Mouse (Mus musculus) megakaryocyte, adult 5-6 weeks (primary cell): Measurements from ENCODE around the gene Socs3. TPM values are rescaled to one million over a fixed set of nuclear protein-coding genes. Genes with fewer than 3 reads are reported as not detected.
A peak's percentile ranks its signal among the peaks of the same experiment; 100 is the strongest.

Experiments
- ATAC-seq: 2 replicates; pipeline ENCODE4 v1.8.0; 2016; ENCODE audit warnings: mild to moderate bottlenecking, inconsistent platforms; ENCODE audit not compliant: poor library complexity, severe bottlenecking
- total RNA-seq, 2 experiments: library from RNA; stranded (forward) in 1 of 2; stranded (reverse) in 1 of 2; fragments of 153-499, 151-499 nt in 1 of 2; fragments of 221-1000, 200-1000 nt in 1 of 2; gene quantifications; 2 replicates each; pipeline versions ENCODE4 v1.2.3 to v1.2.4; 2015 to 2017

The Socs3 gene
- total RNA-seq, 2 experiments from 2014 or later: 2.0 to 3.2 TPM

DNA sequence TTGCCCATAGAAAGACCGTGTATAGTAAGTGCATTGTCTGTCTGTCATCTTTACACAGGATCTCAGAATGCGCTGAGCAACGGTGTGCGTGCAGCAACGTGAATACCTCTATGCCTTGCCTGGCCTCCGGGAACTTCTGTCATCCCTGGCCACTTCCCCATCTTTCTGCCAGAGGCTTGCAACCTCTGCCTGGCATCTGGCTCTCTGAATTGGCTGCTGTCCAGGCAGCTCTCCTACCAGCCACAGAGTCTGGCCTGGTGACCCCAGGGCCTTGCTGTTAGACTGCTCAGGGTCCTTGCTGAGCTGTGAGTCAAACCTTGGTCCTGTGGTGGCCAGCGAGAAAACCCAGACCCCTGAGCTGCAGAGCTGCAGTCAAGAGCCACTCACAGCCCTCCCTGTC lies 11.7 kb downstream of the Socs3 start:
- ATAC-seq: peak; percentile 30

DNA sequence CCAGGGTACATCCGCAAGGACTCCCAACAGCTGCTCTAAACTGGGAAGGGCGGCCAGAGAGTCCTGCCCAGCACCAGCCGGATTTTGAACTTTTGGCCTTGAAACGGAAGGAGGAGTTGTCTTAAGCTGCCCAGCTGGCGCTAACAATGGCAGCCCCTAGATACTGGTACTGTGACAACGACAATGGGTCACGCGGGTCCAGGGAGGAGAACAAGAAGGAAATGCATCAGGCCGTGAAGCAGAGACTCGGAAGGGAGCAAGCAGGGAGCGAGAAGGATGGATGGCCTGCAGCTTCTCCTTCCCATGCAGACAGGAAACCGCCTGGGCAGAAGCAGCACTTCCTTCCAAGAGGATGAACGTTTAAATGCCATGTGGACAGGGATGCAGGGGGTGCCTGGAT lies 14.2 kb downstream of the Socs3 start:
- no peak for ATAC-seq

DNA sequence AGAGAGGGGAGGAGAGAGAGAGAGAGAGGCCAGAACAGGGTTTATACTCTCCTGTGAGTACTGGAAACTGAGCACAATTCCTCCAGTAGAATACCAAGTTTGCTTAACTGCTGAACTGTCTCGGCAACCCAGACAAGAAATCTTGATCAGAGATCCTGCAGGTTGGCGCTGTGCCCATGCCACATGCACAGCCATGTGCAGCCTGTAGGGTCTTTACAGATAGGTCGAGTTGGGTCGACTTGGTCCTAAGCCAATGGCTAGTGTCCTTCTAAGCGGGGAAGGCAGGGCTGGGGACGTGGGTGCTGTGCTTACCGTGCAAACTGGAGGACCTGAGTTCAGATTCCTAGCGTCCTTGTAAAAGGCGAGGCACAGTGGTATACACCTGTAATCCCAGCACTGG lies 15.0 kb downstream of the Socs3 start:
- ATAC-seq: no peak

DNA sequence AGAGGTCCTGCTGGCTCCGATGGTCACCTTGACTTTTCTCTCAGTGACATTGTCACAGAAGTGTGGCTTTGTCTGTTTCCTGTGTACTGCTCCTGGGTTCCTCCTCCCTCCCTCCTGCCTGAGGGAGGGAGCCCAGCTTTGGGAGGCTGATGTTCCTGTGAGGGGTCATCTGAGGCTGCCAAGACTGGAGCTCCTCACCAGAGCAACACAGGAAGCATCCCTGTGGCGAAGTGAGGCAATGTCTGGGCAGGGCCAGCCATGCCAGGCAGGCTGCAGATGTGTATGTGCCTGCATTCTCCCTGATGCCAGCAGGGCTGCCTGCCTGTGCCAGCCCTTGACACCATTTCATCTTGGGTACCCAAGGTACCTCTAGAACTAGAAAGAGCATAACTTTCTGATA lies 15.8 kb downstream of the Socs3 start:
- ATAC-seq: peak; percentile 68

DNA sequence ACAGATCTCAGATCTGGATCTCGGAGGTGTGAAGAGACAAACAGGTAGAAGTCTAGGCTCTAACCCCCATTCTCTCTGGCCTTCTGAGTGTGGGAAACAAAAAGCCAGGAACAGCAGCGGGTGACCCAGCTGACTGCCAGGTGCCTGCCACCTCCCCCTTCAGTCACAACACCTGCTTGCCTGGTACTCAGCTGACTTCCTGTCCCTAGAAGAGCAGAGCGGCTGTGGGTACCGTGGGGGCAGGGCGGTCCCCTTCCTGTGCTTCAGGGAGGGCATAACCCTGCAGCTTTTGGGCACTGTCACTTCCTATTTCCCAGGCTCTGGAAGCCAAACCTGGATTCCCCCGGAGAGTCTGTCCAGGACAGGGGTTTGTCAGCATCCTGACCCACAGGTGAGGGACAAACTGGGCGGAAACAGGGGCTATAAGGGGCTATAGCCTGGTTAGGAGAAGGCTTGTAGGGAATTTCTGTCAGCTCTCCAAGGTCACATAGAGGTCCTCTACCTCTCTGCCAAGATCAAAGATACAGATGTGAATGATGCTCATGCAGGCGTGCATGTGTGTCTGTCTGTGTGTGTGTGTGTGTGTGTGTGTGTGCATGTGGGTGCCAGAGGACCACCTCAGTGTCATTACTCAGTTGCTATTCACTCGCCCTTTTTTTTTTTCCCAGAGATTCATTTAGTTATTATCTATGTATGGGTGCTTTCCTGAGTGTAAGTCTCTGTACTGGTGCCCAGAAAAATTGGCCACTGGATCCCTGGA lies 17.5 kb downstream of the Socs3 start:
- peak; percentile 61 for ATAC-seq

DNA sequence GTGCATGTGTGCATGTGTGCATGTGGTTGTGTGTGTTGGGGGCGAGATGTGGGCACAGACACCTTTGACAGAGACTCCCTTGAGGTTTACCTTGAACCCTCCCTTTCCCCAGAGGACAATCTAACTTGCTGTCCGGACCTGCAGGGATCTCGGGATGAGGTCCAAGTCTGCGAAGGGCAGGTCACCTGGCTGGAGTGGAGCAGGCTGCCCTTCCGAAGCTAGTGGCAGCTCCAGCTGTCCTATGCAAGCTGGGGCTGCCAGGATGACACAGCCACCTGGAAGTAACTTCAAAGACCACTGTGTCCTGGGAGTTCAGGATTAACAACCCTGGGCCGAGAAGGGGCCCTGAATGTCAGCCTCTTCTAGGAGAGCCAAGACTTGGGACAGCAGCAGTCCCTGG lies 18.5 kb downstream of the Socs3 start:
- no peak for ATAC-seq

DNA sequence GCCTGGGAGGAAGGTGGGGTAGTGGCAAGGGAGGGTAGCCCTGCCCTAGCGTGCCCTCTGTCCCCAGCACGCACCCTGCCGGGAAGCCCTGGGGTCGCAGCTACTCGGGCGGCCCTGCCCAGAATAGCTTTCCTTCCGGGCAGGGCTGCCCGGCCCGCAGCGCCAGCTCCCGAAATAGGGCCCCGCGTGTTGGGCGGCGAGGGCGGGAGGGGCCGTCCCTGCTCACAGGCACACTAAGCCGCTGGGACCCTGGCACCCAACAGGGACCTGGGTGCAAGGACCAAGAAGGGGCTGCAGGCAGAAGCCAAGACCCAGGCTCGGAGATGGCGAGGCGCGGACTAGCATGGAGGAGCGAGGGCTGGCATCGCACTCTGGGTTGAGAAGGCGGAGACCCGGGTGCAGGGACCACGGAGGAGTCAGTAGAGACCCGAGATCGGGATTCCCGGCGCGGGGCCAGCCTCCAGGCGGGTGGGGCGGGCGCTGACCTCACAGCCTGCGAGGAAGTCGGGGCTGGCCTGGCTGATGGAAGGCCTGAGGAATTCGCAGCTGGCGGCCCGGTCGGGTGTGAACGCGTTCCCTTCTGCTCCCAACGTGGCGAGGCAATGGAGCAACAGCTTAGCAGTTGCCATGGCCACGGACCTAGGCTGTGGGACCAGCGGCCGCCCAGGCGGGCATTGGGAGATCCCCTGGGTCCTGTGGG lies 20.3 kb downstream of the Socs3 start:
- 0 out of 2 replicates have a peak, but pooled peaks have one; percentile 33 for ATAC-seq

DNA sequence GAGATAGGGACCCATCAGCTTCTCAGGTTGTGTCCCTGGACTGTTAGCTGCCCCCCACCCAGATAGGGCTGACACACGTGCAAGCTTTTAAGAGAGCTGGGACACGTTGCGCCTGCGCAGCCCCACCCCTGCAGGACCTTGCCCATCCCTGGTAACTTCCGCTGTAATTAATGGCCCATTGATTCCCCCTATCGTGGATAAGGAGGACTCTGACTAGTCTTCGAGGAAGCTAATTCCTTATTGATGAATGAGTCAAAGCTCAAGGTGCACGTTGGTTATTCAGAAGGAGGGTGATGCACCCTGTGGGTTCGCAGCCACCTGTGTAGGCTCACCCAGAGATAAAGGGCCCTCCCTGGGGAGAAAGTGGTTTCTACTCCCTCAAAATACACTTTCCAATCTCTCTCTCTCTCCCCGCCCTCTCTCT lies 22.8 kb downstream of the Socs3 start:
- peak; percentile 50 for ATAC-seq

DNA sequence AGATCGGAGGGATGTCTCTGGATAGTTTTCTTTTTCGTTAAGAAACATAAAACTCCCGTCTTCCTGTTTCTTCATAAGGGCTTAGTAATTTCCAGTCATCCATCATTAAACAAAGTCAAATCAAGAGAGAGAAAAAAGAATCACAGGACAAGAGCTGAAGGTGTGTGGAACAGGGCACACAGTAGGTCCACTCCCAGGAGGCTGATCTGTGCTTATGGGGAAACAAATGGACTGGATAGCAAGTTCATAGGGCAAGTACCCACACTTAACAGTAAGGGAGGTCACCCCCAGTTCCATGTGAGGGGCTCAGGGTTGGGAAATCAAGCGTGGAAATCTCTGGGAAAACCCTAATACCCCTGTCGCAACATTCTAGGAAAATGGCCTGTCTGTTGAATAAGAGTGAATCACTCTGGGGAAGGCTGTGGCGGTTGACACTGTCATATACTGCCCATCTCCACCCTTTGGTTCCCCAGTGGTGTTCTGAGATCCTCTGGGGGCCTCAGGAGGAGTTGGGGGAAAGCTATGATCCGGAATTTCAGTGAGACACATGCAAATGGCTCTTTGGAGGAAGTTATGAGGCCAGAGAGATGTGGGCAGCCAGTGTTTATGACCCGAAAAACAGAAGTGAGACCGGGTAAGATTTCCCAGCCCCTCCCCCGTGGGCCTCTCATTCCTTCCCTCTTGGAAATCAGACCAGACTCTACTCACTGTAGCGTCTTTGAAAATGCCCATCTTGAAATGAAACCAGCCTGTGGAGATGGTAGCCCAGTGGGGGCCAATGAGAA lies 23.5 kb downstream of the Socs3 start:
- ATAC-seq: peak; percentile 89

DNA sequence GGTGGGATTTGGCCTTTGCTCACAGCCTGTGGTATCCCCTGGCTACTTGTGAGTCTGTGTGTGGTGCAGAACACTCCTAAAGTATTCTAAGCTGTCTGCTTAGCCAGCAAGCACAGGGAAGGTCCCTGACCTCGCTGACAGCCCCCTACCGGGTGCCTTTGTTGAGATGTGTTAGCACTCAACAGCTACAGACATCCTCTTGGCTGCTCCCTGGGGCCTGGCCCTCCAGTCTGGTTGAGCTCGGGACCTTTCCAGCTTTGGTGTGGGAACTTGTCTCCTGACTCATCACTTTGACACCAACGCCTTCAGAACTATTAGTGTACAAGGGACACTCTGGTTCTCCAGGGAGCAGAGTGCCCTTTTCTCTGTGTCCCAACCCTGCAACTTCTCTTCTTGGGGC lies 28.0 kb downstream of the Socs3 start:
- no peak for ATAC-seq

DNA sequence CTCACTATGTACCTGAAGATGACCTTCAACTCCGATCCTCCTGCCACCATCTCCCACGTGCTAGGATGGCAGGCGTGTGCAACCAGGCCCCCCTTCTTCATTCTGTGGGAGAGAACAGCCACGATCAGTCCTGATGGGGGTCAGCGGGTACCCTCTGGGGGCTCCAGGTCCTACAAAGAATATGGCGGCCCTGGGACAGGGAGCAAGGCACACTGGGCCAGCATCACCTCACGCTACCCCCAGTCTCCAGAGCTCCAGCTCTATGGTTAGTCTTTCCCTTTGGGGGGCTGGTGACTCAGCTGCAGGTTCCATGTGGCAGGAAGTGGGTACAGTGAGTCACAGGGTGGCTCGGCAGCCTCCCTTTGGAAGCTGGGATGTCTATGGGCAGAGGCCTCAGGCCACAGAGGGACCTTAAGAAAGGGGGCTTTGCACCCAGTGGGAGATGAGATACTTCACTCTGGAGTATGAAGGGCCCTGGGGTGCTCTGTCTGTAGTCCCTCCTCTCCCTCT lies 28.5 kb downstream of the Socs3 start:
- no peak for ATAC-seq

DNA sequence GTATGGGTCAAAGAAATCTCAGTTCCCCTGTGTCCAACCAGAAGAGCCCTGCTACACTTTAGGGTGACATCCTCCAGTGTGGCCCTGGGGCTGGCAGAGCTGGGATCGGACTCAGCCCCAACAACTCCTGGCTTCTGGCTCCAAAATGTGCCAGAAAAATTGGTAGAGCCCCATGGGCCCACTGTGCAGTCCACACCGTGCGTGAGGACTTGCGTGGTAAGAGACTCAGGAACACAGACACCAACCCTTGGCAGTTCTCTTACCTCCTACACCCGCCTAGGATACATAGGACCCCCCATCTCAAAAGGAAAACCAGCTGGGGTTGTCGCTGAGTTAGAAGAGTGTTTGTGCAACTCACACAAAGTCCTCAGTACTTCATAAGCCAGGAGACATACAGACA lies 29.0 kb downstream of the Socs3 start:
- no peak for ATAC-seq

DNA sequence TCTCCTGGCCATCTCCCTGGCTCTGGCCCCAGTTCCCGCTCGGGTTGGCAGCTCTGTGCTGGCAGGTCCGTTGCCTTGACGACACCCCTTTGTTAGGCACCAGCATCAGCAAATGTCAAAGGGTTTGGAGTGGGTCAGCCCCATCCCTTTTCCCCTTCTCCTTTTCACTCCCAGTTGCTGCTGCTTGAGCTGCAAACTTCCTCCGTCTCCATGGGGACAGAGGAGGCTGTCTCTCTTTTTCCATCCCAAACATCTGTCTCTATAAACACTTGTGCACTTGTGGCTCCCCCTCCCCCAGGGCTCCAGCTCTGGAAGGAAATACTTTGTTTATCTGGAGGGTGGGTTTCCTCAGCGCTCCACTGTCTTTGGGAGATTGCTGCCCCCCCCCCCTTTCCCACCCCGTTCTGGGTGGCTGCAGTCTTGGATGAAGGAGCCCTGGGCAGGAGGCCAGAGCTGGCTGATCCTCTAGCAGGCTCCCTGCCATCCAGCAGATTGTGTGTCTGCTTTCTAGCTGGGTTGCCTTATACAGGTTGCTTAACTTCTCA lies 30.0 kb downstream of the Socs3 start:
- ATAC-seq: 0 out of 2 replicates have a peak, but pooled peaks have one; percentile 18

DNA sequence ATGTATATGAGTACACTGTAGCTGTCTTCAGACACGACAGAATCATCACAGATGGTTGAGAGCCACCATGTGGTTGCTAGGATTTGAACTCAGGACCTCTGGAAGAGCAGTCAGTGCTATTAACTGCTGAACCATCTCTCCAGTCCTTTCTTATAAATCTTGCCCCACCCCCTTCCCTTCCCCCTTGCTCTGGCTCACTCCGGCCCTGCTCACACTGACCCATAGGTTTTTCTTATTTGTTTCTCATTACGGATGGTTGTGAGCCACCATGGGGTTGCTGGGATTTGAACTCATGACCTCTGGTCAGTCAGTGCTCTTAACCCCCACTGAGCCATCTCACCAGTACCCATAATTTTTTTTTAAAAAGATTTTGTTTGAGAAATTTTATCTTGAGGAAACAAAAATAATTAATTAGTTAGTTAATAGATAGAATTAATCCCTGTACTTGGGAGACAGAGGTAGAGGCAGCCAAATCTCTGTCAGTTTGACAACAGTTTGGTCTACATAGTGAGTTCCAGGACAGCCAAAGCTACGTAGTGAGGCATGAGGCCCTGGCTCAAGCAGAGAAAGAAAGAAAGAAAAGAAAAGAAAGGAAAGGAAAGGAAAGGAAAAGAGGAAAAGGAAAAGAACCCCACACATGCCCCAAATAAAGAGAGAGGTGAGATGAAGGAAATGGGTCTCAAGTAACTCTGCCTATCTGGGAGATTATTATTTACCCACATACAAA lies 30.7 kb downstream of the Socs3 start:
- ATAC-seq: no peak

DNA sequence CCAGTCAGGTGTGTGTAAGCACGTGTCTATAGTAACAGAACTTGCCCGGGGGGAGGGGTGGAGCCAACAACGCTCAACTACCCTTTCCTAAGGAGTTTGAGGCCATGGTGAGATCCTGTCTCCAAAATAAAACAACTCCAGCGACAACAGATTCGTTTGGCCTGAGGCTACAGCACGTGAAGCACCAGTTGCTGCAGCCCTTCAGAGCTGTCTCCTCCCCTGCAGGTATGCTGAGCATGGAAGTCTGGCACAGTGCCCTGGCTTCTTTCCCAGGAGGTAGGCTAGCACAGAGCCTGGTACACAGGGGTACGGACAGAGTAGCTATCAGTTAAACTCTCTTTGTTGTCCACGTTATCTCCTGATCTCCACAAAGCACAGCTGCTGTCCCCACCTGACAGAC lies 33.6 kb downstream of the Socs3 start:
- ATAC-seq: no peak

DNA sequence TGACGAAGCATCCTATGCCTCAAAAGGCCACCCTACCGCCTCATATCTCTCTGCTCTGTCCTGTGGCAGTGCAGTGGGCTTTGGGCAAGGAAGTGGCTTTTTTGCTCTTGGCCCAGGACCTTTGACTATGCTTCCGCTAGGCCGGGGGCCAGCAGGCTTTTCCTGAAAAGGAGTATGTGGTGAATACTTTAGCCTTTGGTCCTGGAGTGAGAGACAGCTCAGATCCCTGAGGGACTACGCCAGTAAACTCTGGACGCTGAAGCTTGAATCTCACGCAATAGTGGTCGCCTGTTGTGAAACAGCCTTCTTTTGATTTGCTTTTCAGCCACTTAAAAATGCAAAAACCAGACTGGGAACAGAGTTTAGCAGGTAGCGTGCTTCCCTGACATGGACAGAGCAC lies 34.2 kb downstream of the Socs3 start:
- no peak for ATAC-seq

DNA sequence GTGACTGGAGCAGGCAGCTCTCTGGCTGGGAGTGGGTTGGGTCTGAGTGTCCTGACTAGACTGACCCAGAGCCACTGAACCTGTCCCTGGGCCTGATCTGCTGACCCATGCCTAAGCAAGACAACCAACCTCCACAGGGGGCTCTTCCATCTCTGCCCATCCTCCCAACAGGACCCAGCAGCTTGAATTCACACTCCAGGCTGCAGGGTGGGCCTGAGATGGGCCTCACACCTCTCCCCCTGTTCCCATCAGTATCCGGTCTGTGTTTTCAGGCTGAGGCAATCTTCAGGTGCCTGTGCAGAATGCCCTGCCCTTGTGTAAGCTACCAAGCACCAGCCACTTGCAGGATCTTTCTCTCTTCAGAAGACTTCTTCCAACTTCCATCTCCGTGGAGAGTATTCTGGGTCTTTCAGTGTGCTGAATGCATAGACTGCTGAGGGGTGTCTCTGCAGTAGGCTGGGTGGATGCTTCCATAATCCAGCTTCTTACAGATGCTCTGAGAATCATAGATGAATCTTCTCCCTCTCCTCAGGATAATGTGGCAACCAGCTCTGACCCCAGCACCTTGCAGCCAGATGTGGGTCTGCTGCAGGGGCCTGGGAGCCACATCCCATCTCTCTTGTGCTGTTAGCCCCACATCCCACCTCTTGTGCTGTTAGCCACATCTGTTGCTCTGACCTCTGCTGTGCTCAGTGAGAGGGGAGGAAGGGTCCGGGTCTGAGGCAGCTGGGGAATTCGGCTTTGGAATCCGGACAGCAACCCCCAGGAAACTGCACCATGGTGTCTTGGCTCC lies 35.1 kb downstream of the Socs3 start:
- ATAC-seq: no peak

DNA sequence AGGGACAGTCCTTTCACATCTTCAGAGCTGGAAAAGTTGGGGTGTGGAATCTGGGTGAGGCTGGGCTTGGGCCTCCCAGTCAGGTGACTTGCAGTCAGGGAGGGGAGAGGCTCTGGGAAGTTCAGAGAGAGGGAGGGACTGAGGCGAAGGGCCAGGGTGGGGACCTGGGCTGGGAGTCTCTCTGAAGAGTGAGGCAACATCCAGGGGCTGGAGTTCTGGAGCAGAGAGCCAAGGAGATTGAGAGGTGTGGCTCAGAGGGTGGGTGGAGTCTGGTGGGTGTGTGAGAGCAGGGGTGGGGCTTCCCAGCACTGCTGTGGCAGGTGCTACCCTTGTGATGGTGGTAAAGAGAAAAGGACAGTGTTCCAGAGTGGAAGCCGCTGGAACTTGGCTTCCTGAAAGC lies 35.7 kb downstream of the Socs3 start:
- no peak for ATAC-seq

DNA sequence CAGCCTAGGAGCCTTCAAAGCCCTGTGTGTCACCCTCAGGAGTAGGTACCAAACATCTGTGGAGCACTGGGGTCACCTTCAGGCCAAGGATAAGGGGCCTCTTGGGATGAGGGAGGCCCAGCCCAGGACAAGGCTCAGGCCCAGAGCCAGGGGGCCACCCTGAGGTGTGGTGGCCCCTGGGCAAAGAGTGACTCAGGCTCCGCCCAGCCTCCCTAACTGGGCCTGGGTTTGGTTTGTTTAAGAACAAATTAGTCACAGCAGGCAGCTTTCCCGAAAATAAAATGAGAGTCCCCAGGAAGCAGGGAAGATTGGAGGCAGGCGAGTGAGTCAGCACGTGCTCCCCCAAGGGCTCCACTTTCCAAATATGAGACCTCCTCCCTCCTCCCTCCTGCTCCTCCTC lies 37.7 kb downstream of the Socs3 start:
- ATAC-seq: no peak

DNA sequence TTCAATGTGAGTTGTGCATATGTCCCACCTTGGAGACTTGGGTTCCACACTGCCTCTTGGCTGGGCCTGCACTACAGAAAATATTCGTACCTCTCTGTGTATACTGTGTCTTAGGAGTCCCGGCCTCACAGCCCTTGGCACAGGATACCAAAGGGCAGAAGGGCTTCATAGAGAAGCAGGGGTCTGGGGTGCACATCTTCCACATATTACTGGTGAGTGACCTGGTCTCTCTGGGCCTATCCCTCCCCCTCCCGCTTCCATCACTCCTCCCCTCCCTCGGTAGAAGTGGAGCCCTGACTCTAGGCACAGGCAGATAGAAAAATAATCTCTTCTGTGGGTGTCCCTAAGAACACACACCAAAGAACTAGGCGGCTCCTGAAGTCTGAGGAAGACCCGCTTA lies 38.3 kb downstream of the Socs3 start:
- no peak for ATAC-seq
